Mouse (Mus musculus) embryo, embryonic 11 days (tissue): ENCODE measurements around the gene Trim58.

Experiments
- DNase-seq: peaks from one replicate; pipeline ENCODE4 v3.0.0-alpha.2; 2015

Gene Trim58

GRCm38 (mm10) chr11:58640272-58640867 is at the start of gene Trim58:
Gene Trim58 (plus strand): TSS chr11:58640465.
- peak; percentile 50 for DNase-seq

GRCm38 (mm10) chr11:58594814-58595213 is 45.5 kb upstream of the Trim58 start, which contains the start of gene Olfr324:
Gene Olfr324 (plus strand): TSS chr11:58595114.
- no peak for DNase-seq

- no peak for DNase-seq
Observed at GRCm38 (mm10) chr11:58597837-58598236, 42.4 kb upstream of the Trim58 start.

GRCm38 (mm10) chr11:58602062-58602461 is 38.2 kb upstream of the Trim58 start:
- no peak for DNase-seq

- DNase-seq = no peak
Observed at GRCm38 (mm10) chr11:58602800-58603560, 37.3 kb upstream of the Trim58 start.

- no peak for DNase-seq
Observed at GRCm38 (mm10) chr11:58604688-58605087, 35.6 kb upstream of the Trim58 start.

- DNase-seq = no peak
Observed at GRCm38 (mm10) chr11:58605228-58605627, 35.0 kb upstream of the Trim58 start.

GRCm38 (mm10) chr11:58606177-58606919 is 33.9 kb upstream of the Trim58 start:
- DNase-seq = no peak

GRCm38 (mm10) chr11:58607030-58607429 is 33.2 kb upstream of the Trim58 start:
- DNase-seq = no peak

- no peak for DNase-seq
Observed at GRCm38 (mm10) chr11:58613359-58613758, 26.9 kb upstream of the Trim58 start.

GRCm38 (mm10) chr11:58614526-58614925 is 25.7 kb upstream of the Trim58 start:
- no peak for DNase-seq

- no peak for DNase-seq
Observed at GRCm38 (mm10) chr11:58615975-58616374, 24.3 kb upstream of the Trim58 start, which contains the start of gene 2210407C18Rik. Gene 2210407C18Rik (minus strand): TSS chr11:58616075.

GRCm38 (mm10) chr11:58618369-58618768 is 21.9 kb upstream of the Trim58 start:
- no peak for DNase-seq

GRCm38 (mm10) chr11:58618793-58619192 is 21.5 kb upstream of the Trim58 start:
- DNase-seq = no peak

- DNase-seq = no peak
Observed at GRCm38 (mm10) chr11:58626146-58626545, 14.1 kb upstream of the Trim58 start.

- no peak for DNase-seq
Observed at GRCm38 (mm10) chr11:58630401-58630800, 9.9 kb upstream of the Trim58 start, which contains the start of gene Olfr323. Gene Olfr323 (minus strand): TSS chr11:58630501.

- DNase-seq = no peak
Observed at GRCm38 (mm10) chr11:58634878-58635277, 5.4 kb upstream of the Trim58 start.

GRCm38 (mm10) chr11:58636376-58636977 is 3.8 kb upstream of the Trim58 start:
- DNase-seq = peak; percentile 60

GRCm38 (mm10) chr11:58638176-58638701 is 2.0 kb upstream of the Trim58 start:
- no peak for DNase-seq

GRCm38 (mm10) chr11:58641057-58641456 is 792 bp downstream of the Trim58 start:
- DNase-seq = peak; percentile 7

GRCm38 (mm10) chr11:58641638-58642358 is 1.5 kb downstream of the Trim58 start:
- DNase-seq = no peak

GRCm38 (mm10) chr11:58643350-58643749 is 3.1 kb downstream of the Trim58 start:
- DNase-seq = peak; percentile 65
